Mouse (Mus musculus) midbrain, embryonic 12.5 days (tissue): ENCODE results near the gene 2610528A11Rik. TPM values are rescaled to one million over a fixed set of nuclear protein-coding genes. Genes with fewer than 3 reads are reported as not detected.

ENCODE experiments used
- ATAC-seq: fragments of 200-750 bp; cut with Nextera tagmentation; 2 replicates; pipeline ENCODE4 v1.8.0; 2017; ENCODE audit warnings: low read depth, moderate TSS enrichment, moderate library complexity; ENCODE audit not compliant: low FRiP score
- H3K27ac ChIP-seq: fragments of 300-500 bp; sonication (generic); replicated peaks from 2 replicates; pipeline ENCODE4 v1.5.1; 2016; ENCODE audit warnings: mild to moderate bottlenecking
- H3K27me3 ChIP-seq: fragments of 300-500 bp; sonication (generic); 2 replicates; pipeline ENCODE4 v1.6.1; 2016; ENCODE audit warnings: mild to moderate bottlenecking
- H3K36me3 ChIP-seq: fragments of 300-500 bp; sonication (generic); 2 replicates; pipeline ENCODE4 v1.6.1; 2016
- H3K4me1 ChIP-seq: fragments of 300-500 bp; sonication (generic); 2 replicates; pipeline ENCODE4 v1.6.1; 2016
- H3K4me2 ChIP-seq: fragments of 300-500 bp; sonication (generic); replicated peaks from 2 replicates; pipeline ENCODE4 v1.6.1; 2016; ENCODE audit warnings: mild to moderate bottlenecking, moderate library complexity
- H3K4me3 ChIP-seq: fragments of 300-500 bp; sonication (generic); 2 replicates; pipeline ENCODE4 v1.5.1; 2016; ENCODE audit warnings: mild to moderate bottlenecking
- H3K9ac ChIP-seq: fragments of 300-500 bp; sonication (generic); replicated peaks from 2 replicates; pipeline ENCODE4 v1.6.1; 2016; ENCODE audit warnings: mild to moderate bottlenecking, moderate library complexity
- H3K9me3 ChIP-seq: fragments of 300-500 bp; sonication (generic); 2 replicates; pipeline ENCODE4 v1.6.1; 2016; ENCODE audit warnings: mild to moderate bottlenecking
- WGBS: fragments of 180-500 bp; shearing (Covaris S2); methylation state at CpG from one replicate; pipeline ENCODE4 v1.1.7; 2016; 5-methylcytosine and 5-hydroxymethylcytosine counted together
- polyA plus RNA-seq: library from polyadenylated mRNA; unstranded; fragments of >200 nt; fragmentation: Nextera tagmentation; extraction: Ambion mirVana; gene quantifications from 2 replicates; pipeline ENCODE4 v1.2.1, GENCODE M21; 2016

The 2610528A11Rik gene
- polyA plus RNA-seq, 1 experiment from 2014 or later: not detected

GRCm38 (mm10) chr14:37112931-37113330, 891 bp downstream of the 2610528A11Rik start:
- WGBS: 93% methylated on average over 7 of the region's 7 CpGs
- H3K4me3 ChIP-seq: no peak overlapping the region
- H3K4me2 ChIP-seq: no peak overlapping the region
- H3K36me3 ChIP-seq: no peaks in the 10 kb centered on the region
- no peaks in the 10 kb centered on the region for H3K27me3 ChIP-seq
- H3K27ac ChIP-seq: no peak overlapping the region
- no peak overlapping the region for H3K9ac ChIP-seq
- H3K9me3 ChIP-seq: no peaks in the 10 kb centered on the region
- H3K4me1 ChIP-seq: no peaks in the 10 kb centered on the region
- ATAC-seq: no peak

GRCm38 (mm10) chr14:37111371-37111770, 2.5 kb downstream of the 2610528A11Rik start:
- H3K9me3 ChIP-seq: no peaks in the 10 kb centered on the region
- no peaks in the 10 kb centered on the region for H3K36me3 ChIP-seq
- H3K4me1 ChIP-seq: no peaks in the 10 kb centered on the region
- no peak overlapping the region for H3K4me3 ChIP-seq
- no peak overlapping the region for H3K27ac ChIP-seq
- no peak for ATAC-seq
- no peak overlapping the region for H3K9ac ChIP-seq
- no peak overlapping the region for H3K4me2 ChIP-seq
- no peaks in the 10 kb centered on the region for H3K27me3 ChIP-seq

GRCm38 (mm10) chr14:37110456-37110855, 3.4 kb downstream of the 2610528A11Rik start:
- WGBS: 95% methylated on average over 2 of the region's 2 CpGs
- Histone ChIP-seq H3K4me3 (no peak overlapping the region), H3K4me1 (no peaks in the 10 kb centered on the region), H3K9ac (no peak overlapping the region), H3K9me3 (no peaks in the 10 kb centered on the region), H3K27ac (no peak overlapping the region), H3K4me2 (no peak overlapping the region), H3K36me3 (no peaks in the 10 kb centered on the region), H3K27me3 (no peaks in the 10 kb centered on the region)
- ATAC-seq: no peak

- Histone ChIP-seq H3K4me1 (no peaks in the 10 kb centered on the region), H3K27ac (no peak overlapping the region), H3K9ac (no peak overlapping the region), H3K36me3 (no peaks in the 10 kb centered on the region), H3K4me2 (no peak overlapping the region), H3K27me3 (no peaks in the 10 kb centered on the region), H3K4me3 (no peak overlapping the region), H3K9me3 (no peaks in the 10 kb centered on the region)
- 79% methylated on average over 9 of the region's 9 CpGs for whole genome bisulfite sequencing
- ATAC-seq: no peak
Measured at GRCm38 (mm10) chr14:37109975-37110374, 3.8 kb downstream of the 2610528A11Rik start.

GRCm38 (mm10) chr14:37109460-37109859, 4.4 kb downstream of the 2610528A11Rik start:
- no peak overlapping the region for H3K4me2 ChIP-seq
- no peak for ATAC-seq
- no peaks in the 10 kb centered on the region for H3K4me1 ChIP-seq
- no peak overlapping the region for H3K4me3 ChIP-seq
- H3K9me3 ChIP-seq: no peaks in the 10 kb centered on the region
- no peak overlapping the region for H3K27ac ChIP-seq
- no peak overlapping the region for H3K9ac ChIP-seq
- 91% methylated on average over 8 of the region's 8 CpGs for WGBS
- H3K27me3 ChIP-seq: no peaks in the 10 kb centered on the region
- H3K36me3 ChIP-seq: no peaks in the 10 kb centered on the region

GRCm38 (mm10) chr14:37105846-37106245, 8.0 kb downstream of the 2610528A11Rik start:
- 47% methylated on average over 7 of the region's 7 CpGs for WGBS

GRCm38 (mm10) chr14:37104747-37105146, 9.1 kb downstream of the 2610528A11Rik start:
- no peak for ATAC-seq
- no peak overlapping the region for H3K9ac ChIP-seq
- H3K9me3 ChIP-seq: no peaks in the 10 kb centered on the region
- H3K4me3 ChIP-seq: no peak overlapping the region
- H3K4me1 ChIP-seq: no peaks in the 10 kb centered on the region
- H3K4me2 ChIP-seq: no peak overlapping the region
- H3K36me3 ChIP-seq: no peaks in the 10 kb centered on the region
- H3K27me3 ChIP-seq: no peaks in the 10 kb centered on the region
- H3K27ac ChIP-seq: no peak overlapping the region
- 71% methylated on average over 5 of the region's 5 CpGs for WGBS

More at GRCm38 (mm10) chr14:37105846-37106245, 8.0 kb downstream of the 2610528A11Rik start:
- no peak for ATAC-seq
- no peak overlapping the region for H3K9ac ChIP-seq
- no peak overlapping the region for H3K4me3 ChIP-seq
- H3K36me3 ChIP-seq: no peaks in the 10 kb centered on the region
- no peaks in the 10 kb centered on the region for H3K27me3 ChIP-seq
- no peak overlapping the region for H3K4me2 ChIP-seq
- H3K27ac ChIP-seq: no peak overlapping the region
- no peaks in the 10 kb centered on the region for H3K9me3 ChIP-seq
- H3K4me1 ChIP-seq: no peaks in the 10 kb centered on the region

- Histone ChIP-seq H3K27me3 (peaks cover 21% of the 10 kb centered on the region), H3K36me3 (no peaks in the 10 kb centered on the region), H3K4me1 (peaks cover 8% of the 10 kb centered on the region), H3K9ac (no peak overlapping the region), H3K4me3 (no peak overlapping the region), H3K27ac (no peak overlapping the region), H3K9me3 (no peaks in the 10 kb centered on the region), H3K4me2 (no peak overlapping the region)
- 85% methylated on average over 3 of the region's 3 CpGs for WGBS
- ATAC-seq: no peak
Measured at GRCm38 (mm10) chr14:37102484-37102883, 11.3 kb downstream of the 2610528A11Rik start.

- H3K4me2 ChIP-seq: no peak overlapping the region
- H3K4me3 ChIP-seq: no peak overlapping the region
- peaks cover 8% of the 10 kb centered on the region for H3K4me1 ChIP-seq
- H3K9me3 ChIP-seq: no peaks in the 10 kb centered on the region
- WGBS: 76% methylated on average over 5 of the region's 5 CpGs
- no peaks in the 10 kb centered on the region for H3K36me3 ChIP-seq
- no peak overlapping the region for H3K27ac ChIP-seq
- ATAC-seq: no peak
- H3K27me3 ChIP-seq: peaks cover 29% of the 10 kb centered on the region
- no peak overlapping the region for H3K9ac ChIP-seq
Measured at GRCm38 (mm10) chr14:37101531-37101930, 12.3 kb downstream of the 2610528A11Rik start.

GRCm38 (mm10) chr14:37097956-37098530, 15.8 kb downstream of the 2610528A11Rik start, which contains the start of gene Cdhr1:
Cdhr1 (minus strand) TSS chr14:37098347.
- no peak within 1 kb of the TSS for H3K27ac ChIP-seq

GRCm38 (mm10) chr14:37095556-37095955, 18.3 kb downstream of the 2610528A11Rik start:
- peaks cover 29% of the 10 kb centered on the region for H3K27me3 ChIP-seq
- 92% methylated on average over 4 of the region's 4 CpGs for WGBS
- no peaks in the 10 kb centered on the region for H3K36me3 ChIP-seq
- H3K4me2 ChIP-seq: no peak overlapping the region
- no peak for ATAC-seq
- no peak overlapping the region for H3K27ac ChIP-seq
- H3K9me3 ChIP-seq: no peaks in the 10 kb centered on the region
- no peak overlapping the region for H3K9ac ChIP-seq
- H3K4me1 ChIP-seq: peaks cover 8% of the 10 kb centered on the region
- no peak overlapping the region for H3K4me3 ChIP-seq

More at GRCm38 (mm10) chr14:37097956-37098530, 15.8 kb downstream of the 2610528A11Rik start, which contains the start of gene Cdhr1:
- Histone ChIP-seq H3K36me3 (no peaks in the 10 kb centered on the region), H3K4me2 (peak within 1 kb of the TSS; percentile 76), H3K4me1 (peaks cover 8% of the 10 kb centered on the region), H3K4me3 (peak within 1 kb of the TSS; percentile 40), H3K9me3 (no peaks in the 10 kb centered on the region), H3K9ac (peak within 1 kb of the TSS; percentile 24), H3K27me3 (peaks cover 29% of the 10 kb centered on the region)
- peak; percentile 85 for ATAC-seq
- WGBS: under 1% methylated on average over 28 of the region's 30 CpGs

- Histone ChIP-seq H3K4me2 (no peak overlapping the region), H3K9me3 (no peaks in the 10 kb centered on the region), H3K4me3 (no peak overlapping the region), H3K9ac (no peak overlapping the region), H3K27me3 (peaks cover 28% of the 10 kb centered on the region), H3K4me1 (peaks cover 8% of the 10 kb centered on the region), H3K36me3 (no peaks in the 10 kb centered on the region), H3K27ac (no peak overlapping the region)
- WGBS: 77% methylated on average over 6 of the region's 6 CpGs
- ATAC-seq: no peak
Measured at GRCm38 (mm10) chr14:37094436-37094835, 19.4 kb downstream of the 2610528A11Rik start.

GRCm38 (mm10) chr14:37083755-37084154, 30.1 kb downstream of the 2610528A11Rik start:
- 33% methylated on average over 4 of the region's 4 CpGs for WGBS
- Histone ChIP-seq H3K9me3 (no peaks in the 10 kb centered on the region), H3K36me3 (no peaks in the 10 kb centered on the region), H3K27me3 (no peaks in the 10 kb centered on the region), H3K4me1 (0 out of 2 replicates have a peak, but pooled peaks cover 5% of the 10 kb centered on the region), H3K9ac (no peak overlapping the region), H3K4me2 (no peak overlapping the region), H3K27ac (no peak overlapping the region), H3K4me3 (no peak overlapping the region)
- no peak for ATAC-seq
